Mouse (Mus musculus) lung, embryonic 16.5 days (tissue): ENCODE data around the gene Serbp1. TPM values are rescaled to one million over a fixed set of nuclear protein-coding genes. Genes with fewer than 3 reads are reported as not detected.
A peak's percentile ranks its signal among the peaks of the same experiment; 100 is the strongest.

Experiments used
- ATAC-seq: fragments of 200-750 bp; cut with Nextera tagmentation; 2 replicates; pipeline ENCODE4 v1.8.0; 2017; ENCODE audit warnings: low read depth, mild to moderate bottlenecking, moderate library complexity
- H3K27ac ChIP-seq: fragments of 300-500 bp; sonication (generic); 2 replicates; pipeline ENCODE4 v1.5.1; 2014; ENCODE audit warnings: mild to moderate bottlenecking, control low read depth, low read length
- H3K27me3 ChIP-seq: fragments of 300-500 bp; sonication (generic); 2 replicates; pipeline ENCODE4 v1.6.1; 2014; ENCODE audit warnings: low read depth, low read length, mixed read lengths; ENCODE audit not compliant: control insufficient read depth, insufficient read depth
- H3K36me3 ChIP-seq: fragments of 300-500 bp; sonication (generic); 2 replicates; pipeline ENCODE4 v1.6.1; 2014; ENCODE audit warnings: low read length; ENCODE audit not compliant: control insufficient read depth, insufficient read depth
- H3K4me1 ChIP-seq: fragments of 300-500 bp; sonication (generic); replicated peaks from 2 replicates; pipeline ENCODE4 v1.6.1; 2014; ENCODE audit warnings: low read length, mixed read lengths; ENCODE audit not compliant: control insufficient read depth, insufficient read depth
- H3K4me2 ChIP-seq: fragments of 300-500 bp; sonication (generic); 2 replicates; pipeline ENCODE4 v1.6.1; 2014; ENCODE audit warnings: low read depth, low read length, control low read depth
- H3K4me3 ChIP-seq: fragments of 300-500 bp; sonication (generic); 2 replicates; pipeline ENCODE4 v1.5.1; 2014; ENCODE audit warnings: mild to moderate bottlenecking, low read length, control low read depth
- H3K9ac ChIP-seq: fragments of 300-500 bp; sonication (generic); 2 replicates; pipeline ENCODE4 v1.6.1; 2014; ENCODE audit warnings: low read length, control low read depth
- H3K9me3 ChIP-seq: fragments of 300-500 bp; sonication (generic); 2 replicates; pipeline ENCODE4 v1.6.1; 2016; ENCODE audit warnings: low read length; ENCODE audit not compliant: control insufficient read depth
- WGBS: fragments of 180-500 bp; shearing (Covaris S2); extraction: QIAGEN DNeasy Blood & Tissue Kit; methylation state at CpG from one replicate; pipeline ENCODE4 v1.1.7; 2014; 5-methylcytosine and 5-hydroxymethylcytosine counted together
- polyA plus RNA-seq: library from polyadenylated mRNA; unstranded; fragments of >200 nt; fragmentation: Nextera tagmentation; extraction: Ambion mirVana; gene quantifications from 2 replicates; pipeline ENCODE4 v1.2.1, GENCODE M21; 2015

Serbp1 gene
- 290 and 318 TPM in 2 replicates for polyA plus RNA-seq

GRCm38 (mm10) chr6:67237977-67238376 lies at the start of gene Serbp1:
TSS of gene Serbp1 (plus strand) at chr6:67238176.
- peak; percentile 34 for ATAC-seq
- H3K9ac ChIP-seq: no peak within 1 kb of the TSS
- no peak within 1 kb of the TSS for H3K27ac ChIP-seq
- peak within 1 kb of the TSS; percentile 20; the same call in 1 of the 2 replicates for H3K4me2 ChIP-seq
- WGBS: 26% methylated on average over 12 of the region's 12 CpGs
- H3K27me3 ChIP-seq: no peaks in the 10 kb centered on the region
- no peak within 1 kb of the TSS for H3K4me3 ChIP-seq
- peaks cover 3% of the 10 kb centered on the region; the same call in 1 of the 2 replicates for H3K4me1 ChIP-seq
- H3K36me3 ChIP-seq: no peaks in the 10 kb centered on the region
- H3K9me3 ChIP-seq: no peaks in the 10 kb centered on the region

- H3K4me1 ChIP-seq: peaks cover 6% of the 10 kb centered on the region; the same call in 1 of the 2 replicates
- no peak overlapping the region for H3K4me2 ChIP-seq
- ATAC-seq: no peak
- no peak overlapping the region for H3K9ac ChIP-seq
- no peaks in the 10 kb centered on the region for H3K36me3 ChIP-seq
- no peak overlapping the region for H3K27ac ChIP-seq
- H3K27me3 ChIP-seq: no peaks in the 10 kb centered on the region
- no peak overlapping the region for H3K4me3 ChIP-seq
- H3K9me3 ChIP-seq: no peaks in the 10 kb centered on the region
- WGBS: 56% methylated on average over 2 of the region's 2 CpGs
Measured at GRCm38 (mm10) chr6:67193591-67193990, 44.4 kb upstream of the Serbp1 start.

- H3K9ac ChIP-seq: no peak overlapping the region
- WGBS: 76% methylated on average over 6 of the region's 6 CpGs
- H3K27ac ChIP-seq: no peak overlapping the region
- H3K4me2 ChIP-seq: no peak overlapping the region
- peaks cover 6% of the 10 kb centered on the region; the same call in 1 of the 2 replicates for H3K4me1 ChIP-seq
- H3K4me3 ChIP-seq: no peak overlapping the region
- no peaks in the 10 kb centered on the region for H3K9me3 ChIP-seq
- H3K36me3 ChIP-seq: no peaks in the 10 kb centered on the region
- no peak for ATAC-seq
- H3K27me3 ChIP-seq: no peaks in the 10 kb centered on the region
Measured at GRCm38 (mm10) chr6:67194606-67195005, 43.4 kb upstream of the Serbp1 start.

- 6% methylated on average over 7 of the region's 7 CpGs for WGBS
- peak overlapping the region; percentile 12; the same call in 1 of the 2 replicates for H3K4me2 ChIP-seq
Measured at GRCm38 (mm10) chr6:67195148-67195611, 42.8 kb upstream of the Serbp1 start.

GRCm38 (mm10) chr6:67196821-67197220 lies 41.2 kb upstream of the Serbp1 start:
- H3K9me3 ChIP-seq: no peaks in the 10 kb centered on the region
- WGBS: 89% methylated on average over 6 of the region's 6 CpGs
- no peak overlapping the region for H3K4me3 ChIP-seq
- no peak overlapping the region for H3K4me2 ChIP-seq
- ATAC-seq: no peak
- H3K36me3 ChIP-seq: no peaks in the 10 kb centered on the region
- no peaks in the 10 kb centered on the region for H3K27me3 ChIP-seq
- peaks cover 6% of the 10 kb centered on the region; the same call in 1 of the 2 replicates for H3K4me1 ChIP-seq
- H3K9ac ChIP-seq: no peak overlapping the region
- H3K27ac ChIP-seq: no peak overlapping the region

More at GRCm38 (mm10) chr6:67195148-67195611, 42.8 kb upstream of the Serbp1 start:
- peak; percentile 43 for ATAC-seq
- no peak overlapping the region for H3K9ac ChIP-seq
- H3K36me3 ChIP-seq: no peaks in the 10 kb centered on the region
- H3K27ac ChIP-seq: no peak overlapping the region
- no peaks in the 10 kb centered on the region for H3K27me3 ChIP-seq
- H3K4me3 ChIP-seq: no peak overlapping the region
- no peaks in the 10 kb centered on the region for H3K9me3 ChIP-seq
- peaks cover 6% of the 10 kb centered on the region; the same call in 1 of the 2 replicates for H3K4me1 ChIP-seq

- 28% methylated on average over 4 of the region's 4 CpGs for WGBS
- Histone ChIP-seq H3K4me3 (no peak overlapping the region), H3K9ac (no peak overlapping the region), H3K27me3 (no peaks in the 10 kb centered on the region), H3K9me3 (no peaks in the 10 kb centered on the region), H3K4me1 (peaks cover 6% of the 10 kb centered on the region; the same call in 1 of the 2 replicates), H3K36me3 (no peaks in the 10 kb centered on the region), H3K27ac (no peak overlapping the region), H3K4me2 (no peak overlapping the region)
- no peak for ATAC-seq
Measured at GRCm38 (mm10) chr6:67198085-67198484, 39.9 kb upstream of the Serbp1 start.

- H3K4me3 ChIP-seq: no peak overlapping the region
- no peaks in the 10 kb centered on the region for H3K36me3 ChIP-seq
- peak; percentile 78 for ATAC-seq
- no peaks in the 10 kb centered on the region for H3K27me3 ChIP-seq
- H3K9me3 ChIP-seq: no peaks in the 10 kb centered on the region
- no peak overlapping the region for H3K9ac ChIP-seq
- H3K4me2 ChIP-seq: no peak overlapping the region
- no peaks in the 10 kb centered on the region for H3K4me1 ChIP-seq
- peak overlapping the region; percentile 34 for H3K27ac ChIP-seq
- 23% methylated on average over 5 of the region's 5 CpGs for WGBS
Measured at GRCm38 (mm10) chr6:67200715-67201322, 37.2 kb upstream of the Serbp1 start.

- Histone ChIP-seq H3K4me3 (no peak overlapping the region), H3K27ac (no peak overlapping the region)
Measured at GRCm38 (mm10) chr6:67205081-67206037, 32.6 kb upstream of the Serbp1 start.

GRCm38 (mm10) chr6:67212362-67212761 lies 25.6 kb upstream of the Serbp1 start:
- WGBS: 93% methylated on average over 1 of the region's 1 CpGs
- no peaks in the 10 kb centered on the region for H3K36me3 ChIP-seq
- no peak overlapping the region for H3K4me2 ChIP-seq
- no peak overlapping the region for H3K4me3 ChIP-seq
- no peaks in the 10 kb centered on the region for H3K27me3 ChIP-seq
- H3K4me1 ChIP-seq: 0 out of 2 replicates have a peak, but pooled peaks cover 2% of the 10 kb centered on the region
- no peak for ATAC-seq
- no peaks in the 10 kb centered on the region for H3K9me3 ChIP-seq
- H3K27ac ChIP-seq: no peak overlapping the region
- H3K9ac ChIP-seq: no peak overlapping the region

More at GRCm38 (mm10) chr6:67205081-67206037, 32.6 kb upstream of the Serbp1 start:
- no peaks in the 10 kb centered on the region for H3K27me3 ChIP-seq
- no peak for ATAC-seq
- no peak overlapping the region for H3K9ac ChIP-seq
- H3K4me2 ChIP-seq: no peak overlapping the region
- no peaks in the 10 kb centered on the region for H3K36me3 ChIP-seq
- WGBS: 61% methylated on average over 35 of the region's 35 CpGs
- H3K4me1 ChIP-seq: no peaks in the 10 kb centered on the region
- no peaks in the 10 kb centered on the region for H3K9me3 ChIP-seq
